Mouse (Mus musculus) thymus, adult 2 months (tissue): ENCODE measurements at regions not wholly inside any gene's neighbourhood (a gene's known extent, or its start where the extent isn't known, plus 50 kb on each side); places are given as distances from the start of the nearest gene placed in this dataset.

ENCODE experiments used
- CTCF ChIP-seq: fragments of 200-500 bp; IDR thresholded peaks from 2 replicates; pipeline ENCODE4 v1.5.1; 2012; ENCODE audit warnings: mild to moderate bottlenecking, control low read depth, low read length, moderate library complexity, borderline replicate concordance; ENCODE audit not compliant: control insufficient read depth, poor library complexity, insufficient read depth; ENCODE audit errors: extremely low read depth
- POLR2A ChIP-seq: fragments of 200-500 bp; IDR thresholded peaks from 2 replicates; pipeline ENCODE4 v1.6.1; 2012; ENCODE audit warnings: mild to moderate bottlenecking, low read length, control low read depth, moderate library complexity; ENCODE audit not compliant: control insufficient read depth, poor library complexity, insufficient read depth; ENCODE audit errors: extremely low read depth

GRCm38 (mm10) chr1:76322943-76323559 is 777.0 kb downstream of the Slc4a3 start:
- TF ChIP-seq CTCF, result no peak
- no peak for TF ChIP-seq POLR2A
